Mouse (Mus musculus) cerebellum, adult (tissue): Measurements from ENCODE around the gene Barhl2.

Experiments used
- ATAC-seq: cut with Nextera tagmentation; 2 replicates; pipeline ENCODE4 v1.9.2; 2017; ENCODE audit warnings: mild to moderate bottlenecking, moderate library complexity, mixed read lengths; ENCODE audit not compliant: insufficient number of reproducible peaks, low FRiP score, low TSS enrichment

The Barhl2 gene

GRCm38 (mm10) chr5:106455106-106455920 is 2.7 kb downstream of the Barhl2 start:
- ATAC-seq: no peak

- ATAC-seq: no peak
These were observed 3.4 kb downstream of the Barhl2 start for GRCm38 (mm10) chr5:106454411-106455105.

GRCm38 (mm10) chr5:106453886-106454321 is 4.1 kb downstream of the Barhl2 start:
- no peak for ATAC-seq

GRCm38 (mm10) chr5:106453181-106453885 is 4.6 kb downstream of the Barhl2 start:
- no peak for ATAC-seq

- ATAC-seq: no peak
These were observed 5.3 kb downstream of the Barhl2 start for GRCm38 (mm10) chr5:106452686-106453085.

- ATAC-seq: no peak
These were observed 6.1 kb downstream of the Barhl2 start for GRCm38 (mm10) chr5:106451681-106452440.

- no peak for ATAC-seq
These were observed 7.4 kb downstream of the Barhl2 start for GRCm38 (mm10) chr5:106450426-106451160.

- ATAC-seq: no peak
These were observed 8.1 kb downstream of the Barhl2 start for GRCm38 (mm10) chr5:106449720-106450425.

- ATAC-seq: no peak
These were observed 9.2 kb downstream of the Barhl2 start for GRCm38 (mm10) chr5:106448798-106449125.

- no peak for ATAC-seq
These were observed 9.8 kb downstream of the Barhl2 start for GRCm38 (mm10) chr5:106447951-106448797.

GRCm38 (mm10) chr5:106447091-106447820 is 10.7 kb downstream of the Barhl2 start:
- no peak for ATAC-seq

- peak; percentile 90 for ATAC-seq
These were observed 11.4 kb downstream of the Barhl2 start for GRCm38 (mm10) chr5:106446593-106446992.

GRCm38 (mm10) chr5:106445681-106446080 is 12.3 kb downstream of the Barhl2 start:
- no peak for ATAC-seq

GRCm38 (mm10) chr5:106438916-106439315 is 19.1 kb downstream of the Barhl2 start:
- ATAC-seq: no peak

- ATAC-seq: no peak
These were observed 31.9 kb downstream of the Barhl2 start for GRCm38 (mm10) chr5:106426069-106426468.

- peak; percentile 77; the same call in 1 of the 2 replicates for ATAC-seq
These were observed 37.1 kb downstream of the Barhl2 start for GRCm38 (mm10) chr5:106420871-106421270.

- ATAC-seq: peak; percentile 75; the same call in 1 of the 2 replicates
These were observed 37.6 kb downstream of the Barhl2 start for GRCm38 (mm10) chr5:106420370-106420769.
